ENCODE assay signal across 9 mouse cellular contexts in the genomic region with DNA sequence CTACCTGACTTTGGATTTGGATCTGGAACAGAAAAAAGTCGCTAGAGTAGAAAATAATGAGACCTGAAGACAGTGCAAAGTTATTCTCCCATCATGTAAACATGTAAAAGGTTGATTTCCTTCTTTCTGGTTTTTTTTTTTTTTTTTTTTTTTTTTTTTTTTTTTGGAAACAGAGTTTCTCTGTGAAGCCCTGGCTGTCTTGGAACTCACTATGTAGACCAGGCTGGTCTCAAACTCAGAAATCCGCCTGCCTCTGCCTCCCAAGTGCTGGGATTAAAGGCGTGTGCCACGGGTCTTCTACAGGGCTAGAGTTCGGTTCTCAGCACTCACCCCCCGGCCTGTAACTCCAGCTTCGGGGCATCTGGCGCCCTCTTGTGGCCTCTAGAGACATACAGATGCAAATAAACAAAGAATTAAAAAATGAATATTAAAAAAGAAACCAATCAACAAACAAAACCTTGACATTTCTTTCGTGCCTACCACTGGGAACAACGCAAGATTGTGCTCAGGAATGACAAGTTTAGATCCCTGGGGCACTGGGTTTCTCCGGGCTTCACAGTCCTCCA. TPM values are rescaled to one million over a fixed set of nuclear protein-coding genes. Genes with fewer than 3 reads are reported as not detected.
DNase-seq lines count a peak whose midpoint lies in the region; ATAC-seq and TF ChIP-seq lines count a peak whose summit lies in the region.
"Had no signal": no experiment of that assay in that cellular context is flagged by ENCODE, and none has a peak within 500 bp of the region (broad histone marks: within the 10 kb centered on the region; RNA-seq: fewer than 3 reads in every experiment).

No protein-coding gene starts in this region.

- TF ChIP-seq CTCF in E14TG2a.4 (conservative IDR thresholded peaks at IDR 0.05; ENCODE audit: low read length), result peak; percentile 40
- 0 out of 2 replicates have a peak, but pooled peaks have one; percentile 6 for TF ChIP-seq CTCF in small intestine, adult 2 months (IDR thresholded peaks at IDR 0.05; ENCODE audit: extremely low read depth, insufficient read length, insufficient replicate concordance, low read depth, low read length)

- no peaks in the 10 kb centered on the region; the same call in 1 of the 2 replicates for H3K27me3 ChIP-seq in liver, embryonic 12.5 days (replicated peaks)
- peaks cover 2% of the 10 kb centered on the region; the same call in 1 of the 2 replicates for H3K27me3 ChIP-seq in E14TG2a.4 (ENCODE audit: insufficient read depth, low read length)
- no peaks in the 10 kb centered on the region for H3K27me3 ChIP-seq in small intestine, adult 2 months (ENCODE audit: control insufficient read depth, insufficient read depth, low read length)

- H3K36me3 ChIP-seq in liver, embryonic 12.5 days, result no peaks in the 10 kb centered on the region
- H3K36me3 ChIP-seq in E14TG2a.4 (ENCODE audit: insufficient read depth, low read length), result no peaks in the 10 kb centered on the region
- no peaks in the 10 kb centered on the region for H3K36me3 ChIP-seq in small intestine, adult 2 months (ENCODE audit: control insufficient read depth, insufficient read depth, low read length)

- no peak overlapping the region for H3K4me3 ChIP-seq in liver, embryonic 12.5 days
- H3K4me3 ChIP-seq in E14TG2a.4 (replicated peaks; ENCODE audit: low read length), result peak overlapping the region; percentile 46
- H3K4me3 ChIP-seq in small intestine, adult 2 months (ENCODE audit: low read depth, low read length), result peak overlapping the region; percentile 46

- no peak for TF ChIP-seq POLR2A in small intestine, adult 2 months (IDR thresholded peaks at IDR 0.05; ENCODE audit: low read depth, low read length)

- DNase-seq in liver (no peak), R1 (ENCODE audit: low read depth, low spot score) (peak; percentile 85)
- DNase-seq in left cerebral cortex, adult 9 months (ENCODE audit: low spot score in 2 of 2), result no peak
- no peak for DNase-seq in kidney, postnatal 10 days
- DNase-seq: forebrain, postnatal 0 days had no signal

- 0 out of 2 replicates have a peak overlapping the region, but pooled peaks have one; percentile 36 for H3K4me2 ChIP-seq in liver, embryonic 12.5 days
- H3K4me2 ChIP-seq: hindbrain, embryonic 14.5 days had no signal

- WGBS in liver, embryonic 12.5 days (ENCODE audit: insufficient replicate concordance), result 75% methylated on average over 11 of the region's 11 CpGs
- 72% methylated on average over 11 of the region's 11 CpGs for WGBS in small intestine, adult 2 months

- no peak for ATAC-seq in liver, embryonic 12.5 days
- ATAC-seq: forebrain, postnatal 0 days had no signal

- H3K4me1 ChIP-seq in liver, embryonic 12.5 days, result peaks cover 26% of the 10 kb centered on the region
- H3K4me1 ChIP-seq in E14TG2a.4 (replicated peaks; ENCODE audit: low read depth, low read length), result peaks cover 27% of the 10 kb centered on the region
- peaks cover 3% of the 10 kb centered on the region; the same call in 1 of the 2 replicates for H3K4me1 ChIP-seq in small intestine, adult 2 months (ENCODE audit: control insufficient read depth, insufficient read depth, insufficient read length, low read length)

- H3K9ac ChIP-seq in liver, embryonic 12.5 days, result no peak overlapping the region
- H3K9ac ChIP-seq: forebrain, postnatal 0 days; hindbrain, embryonic 14.5 days had no signal

- H3K9me3 ChIP-seq in liver, embryonic 12.5 days (replicated peaks), result no peaks in the 10 kb centered on the region
- no peaks in the 10 kb centered on the region for H3K9me3 ChIP-seq in E14TG2a.4 (ENCODE audit: low read length)

- H3K27ac ChIP-seq in liver, embryonic 12.5 days, result no peak overlapping the region
- H3K27ac ChIP-seq in small intestine, adult 2 months (ENCODE audit: insufficient read depth, low read depth, low read length), result peak overlapping the region; percentile 95
- H3K27ac ChIP-seq: hindbrain, embryonic 14.5 days had no signal

RNA-seq across cellular contexts. Expression of a gene that starts 11.4 kb away (rescaled TPM):
- 1.5 and 2.0 TPM in 2 replicates for polyA plus RNA-seq in liver, embryonic 12.5 days (2016; fragmentation: Nextera tagmentation; extraction: Ambion mirVana)
- 1.3 and 2.7 TPM in 2 replicates for polyA plus RNA-seq in small intestine, adult 2 months (2012; rRNA removed)

RNA-seq across cellular contexts. Expression of a gene that starts 14.8 kb away (rescaled TPM):
- 360 and 381 TPM in 2 replicates for polyA plus RNA-seq in liver, embryonic 12.5 days (2016; fragmentation: Nextera tagmentation; extraction: Ambion mirVana)
- polyA plus RNA-seq in small intestine, adult 2 months (2012; rRNA removed), result 11.9 and 15.2 TPM in 2 replicates

Comparison
In these comparisons a context has a peak if more than half of its experiments do, and no peak if none do; other contexts are left out.
1. RNA of a gene that starts 14.8 kb away (polyA plus RNA-seq): 360 to 381 TPM in liver, embryonic 12.5 days; 11.9 to 15.2 TPM in small intestine, adult 2 months; every median in the first group is over 10 times any median in the second.